Mouse (Mus musculus) Patski (cell line): ENCODE data around the gene Mthfr. TPM values are rescaled to one million over a fixed set of nuclear protein-coding genes. Genes with fewer than 3 reads are reported as not detected.
A peak's percentile ranks its signal among the peaks of the same experiment; 100 is the strongest.

Experiments used
- ATAC-seq: fragments of 100-300 bp; one replicate; pipeline ENCODE4 v1.8.0; 2021
- CTCF ChIA-PET: fragments of 350-600 bp; sonication (Branson Sonifier 250); formaldehyde crosslinking; loops from one replicate; lab custom pipeline; 2022; ENCODE audit warnings: inconsistent platforms; lab: Charles Lee
- POLR2A ChIA-PET: fragments of 350-600 bp; sonication (Branson Sonifier 250); formaldehyde crosslinking; loops from one replicate; lab custom pipeline; 2022; ENCODE audit warnings: antibody characterized with exemption, inconsistent platforms; lab: Charles Lee
- DNase-seq: peaks from one replicate; pipeline ENCODE4 v3.0.0-alpha.2; 2011; ENCODE audit warnings: low read depth, low spot score
- H3K27me3 ChIP-seq: fragments of 371-371 bp; one replicate; pipeline ENCODE4 v1.5.1; 2021
- CTCF ChIP-seq: fragments of 100-300 bp; IDR thresholded peaks from one replicate; pipeline ENCODE4 v1.5.1; 2021
- in situ Hi-C: fragments of 300-500 bp; cut with MboI; formaldehyde crosslinking; loops from 3 replicates; pipeline ENCODE4 v1.11.1; 2018; ENCODE audit warnings: low pct_unique_long_range_greater_than_20kb, mixed read lengths
- polyA plus RNA-seq: library from polyadenylated mRNA; unstranded; gene quantifications from one replicate; pipeline ENCODE4 v1.2.3, GENCODE M21; 2021

Mthfr gene
- polyA plus RNA-seq = 20.0 TPM

DNA sequence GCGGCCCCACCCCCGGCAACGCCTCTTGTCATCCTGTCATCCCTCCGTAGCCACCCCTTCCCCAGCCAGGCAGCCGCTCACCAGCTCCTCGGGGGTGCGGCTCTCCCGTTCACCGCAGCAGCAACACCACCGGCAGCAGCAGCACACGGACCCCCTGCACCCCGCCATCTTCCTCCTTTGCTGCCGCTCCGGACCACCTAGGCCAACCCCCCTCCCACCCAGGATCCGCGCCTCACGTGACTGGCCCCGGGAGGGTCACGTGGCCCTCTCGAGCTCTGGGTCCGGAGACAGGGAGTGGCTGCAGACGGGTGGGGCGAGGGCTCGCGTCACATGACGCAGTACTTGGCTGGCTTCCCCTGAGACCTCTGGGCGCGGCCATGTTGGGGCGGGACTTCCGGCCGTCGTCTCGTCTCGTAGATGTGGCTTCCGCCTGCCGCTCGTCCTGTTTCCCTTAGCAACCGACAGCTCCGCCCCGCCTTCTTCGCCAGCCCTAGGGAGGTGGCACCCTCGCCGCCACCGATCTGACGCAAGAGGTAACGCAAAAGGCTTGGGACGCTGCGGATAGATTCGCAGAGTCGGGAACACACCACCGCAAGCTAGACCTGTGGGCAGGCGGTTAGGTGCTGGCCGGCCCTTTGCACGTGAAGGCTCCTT is at the start of gene Mthfr, which contains the start of gene Clcn6:
TSS of gene Mthfr (plus strand) at position 478 of the 654 bp plus-strand sequence.
TSS of gene Clcn6 (minus strand) at position 222 of the 654 bp plus-strand sequence.
- no peak for TF ChIP-seq CTCF
- DNase-seq (peak; percentile 93), ATAC-seq (peak; percentile 85)
- H3K27me3 ChIP-seq = no peaks in the 10 kb centered on the region
- POLR2A ChIA-PET = interaction anchor here (1.1 kb wide), 1 partner anchor 14 kb away, joined by 3 read pairs; no protein-coding TSS in a partner anchor
- in situ Hi-C loops = no loop called here
- CTCF ChIA-PET = interaction anchor here (1.6 to 1.9 kb wide), 2 partner anchors 27 to 78 kb away, joined by 4 to 8 read pairs; no protein-coding TSS in a partner anchor

DNA sequence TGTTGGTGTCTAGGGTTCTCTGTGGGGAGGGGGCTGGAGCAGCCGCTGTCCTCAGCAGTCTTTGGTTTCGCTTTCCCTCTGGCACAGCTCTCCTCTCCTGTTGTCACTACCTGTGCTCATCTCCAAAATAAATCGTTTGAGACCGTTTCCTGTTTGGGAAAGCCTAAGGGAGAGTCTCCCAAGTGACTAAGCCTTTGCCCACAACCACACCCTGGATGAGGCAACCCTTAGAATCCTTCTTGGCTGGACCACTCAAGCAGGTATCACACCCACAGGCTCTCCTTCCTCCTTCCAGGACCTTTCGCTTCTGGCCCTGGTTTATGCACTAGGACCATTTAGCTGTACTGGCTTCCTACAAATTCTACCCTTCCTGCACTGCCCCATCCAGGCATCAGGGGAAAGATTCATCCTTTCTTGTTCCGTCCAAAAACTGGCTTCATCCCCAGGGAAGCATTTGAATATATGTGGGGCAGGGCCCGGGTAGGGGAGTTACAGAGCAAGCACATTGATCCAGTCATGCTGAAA is 45.2 kb upstream of the Mthfr start:
- POLR2A ChIA-PET = no interaction called here
- ATAC-seq = no peak
- no peaks in the 10 kb centered on the region for H3K27me3 ChIP-seq
- CTCF ChIA-PET = no interaction called here
- DNase-seq = no peak
- no peak for TF ChIP-seq CTCF
- in situ Hi-C loops = no loop called here

DNA sequence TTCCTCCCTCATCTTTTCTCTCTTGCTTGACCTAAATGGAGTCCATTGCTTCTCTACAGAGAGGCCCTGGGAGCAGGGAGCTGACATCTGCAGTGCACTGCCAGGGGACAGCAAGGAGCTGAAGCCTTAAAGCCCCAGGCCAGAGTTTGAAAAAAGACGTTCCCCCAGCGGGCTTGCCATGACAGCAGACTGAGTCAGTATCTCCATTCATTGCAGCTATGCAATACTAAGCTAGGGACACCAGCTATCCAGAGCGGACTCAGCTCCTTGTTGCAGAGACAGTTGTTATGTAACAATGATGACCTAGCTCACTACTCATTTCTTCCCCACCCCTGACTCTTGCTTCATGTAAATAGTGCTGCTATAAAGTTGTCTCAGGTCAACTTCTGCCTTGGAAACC is 43.6 kb upstream of the Mthfr start:
- H3K27me3 ChIP-seq = no peaks in the 10 kb centered on the region
- no peak for ATAC-seq
- DNase-seq = no peak
- CTCF ChIA-PET = no interaction called here
- TF ChIP-seq CTCF = no peak
- POLR2A ChIA-PET = interaction anchor here (0.7 kb wide), 1 partner anchor 58 kb away, joined by 3 read pairs; no protein-coding TSS in a partner anchor
- in situ Hi-C loops = no loop called here

GRCm38 (mm10) chr4:148000202-148000772 is 38.6 kb upstream of the Mthfr start, which contains the start of gene Nppa:
Nppa (plus strand) TSS chr4:148000722.
- ChIA-PET CTCF (interaction anchor here (0.7 kb wide), 1 partner anchor 8 kb away, joined by 3 read pairs; no protein-coding TSS in a partner anchor), POLR2A (no interaction called here)
- no peak for TF ChIP-seq CTCF
- in situ Hi-C loops = loop anchor here (5.0 kb wide), 1 partner anchor 38 kb away; no protein-coding TSS in a partner anchor
- H3K27me3 ChIP-seq = no peaks in the 10 kb centered on the region
- ATAC-seq = peak; percentile 67
- DNase-seq = no peak

- no peak for TF ChIP-seq CTCF
- ChIA-PET POLR2A (no interaction called here), CTCF (interaction anchor here (0.9 to 1.5 kb wide), 4 partner anchors 14 to 40 kb away, joined by 3 to 8 read pairs (median 4); no protein-coding TSS in a partner anchor)
- DNase-seq (no peak), ATAC-seq (peak; percentile 32)
- no peaks in the 10 kb centered on the region for H3K27me3 ChIP-seq
- in situ Hi-C loops = loop anchor here (5.0 kb wide), 1 partner anchor 39 kb away; no protein-coding TSS in a partner anchor
Observed at GRCm38 (mm10) chr4:148001013-148001789, 37.7 kb upstream of the Mthfr start.

- in situ Hi-C loops = loop anchor here (5.0 kb wide), 1 partner anchor 40 kb away; no protein-coding TSS in a partner anchor
- no peaks in the 10 kb centered on the region for H3K27me3 ChIP-seq
- no peak for DNase-seq
- no peak for TF ChIP-seq CTCF
- ChIA-PET CTCF (interaction anchor here (0.9 to 1.5 kb wide), 4 partner anchors 13 to 41 kb away, joined by 3 to 8 read pairs (median 4); no protein-coding TSS in a partner anchor), POLR2A (no interaction called here)
- ATAC-seq = no peak
Observed at GRCm38 (mm10) chr4:148001866-148002265, 37.0 kb upstream of the Mthfr start.

- DNase-seq (no peak), ATAC-seq (no peak)
- in situ Hi-C loops = loop anchor here (5.0 kb wide), 1 partner anchor 42 kb away; no protein-coding TSS in a partner anchor
- no peaks in the 10 kb centered on the region for H3K27me3 ChIP-seq
- ChIA-PET CTCF (interaction anchor here (1.1 to 1.3 kb wide), 2 partner anchors 10 to 44 kb away, joined by 3 to 10 read pairs; no protein-coding TSS in a partner anchor), POLR2A (no interaction called here)
- TF ChIP-seq CTCF = no peak
Observed at GRCm38 (mm10) chr4:148004361-148004760, 34.5 kb upstream of the Mthfr start.

- in situ Hi-C loops = no loop called here
- ATAC-seq (no peak), DNase-seq (no peak)
- no peak for TF ChIP-seq CTCF
- no peaks in the 10 kb centered on the region for H3K27me3 ChIP-seq
- CTCF ChIA-PET = interaction anchor here (0.9 to 1.5 kb wide), 3 partner anchors 8 to 48 kb away, joined by 3 to 8 read pairs (median 3); no protein-coding TSS in a partner anchor
- POLR2A ChIA-PET = interaction anchor here (0.6 kb wide), 1 partner anchor 48 kb away, joined by 7 read pairs; no protein-coding TSS in a partner anchor
Observed at GRCm38 (mm10) chr4:148008412-148008811, 30.5 kb upstream of the Mthfr start.

GRCm38 (mm10) chr4:148009641-148010040 is 29.2 kb upstream of the Mthfr start:
- DNase-seq = no peak
- no peak for ATAC-seq
- CTCF ChIA-PET = interaction anchor here (1.5 kb wide), 1 partner anchor 49 kb away, joined by 8 read pairs; no protein-coding TSS in a partner anchor
- POLR2A ChIA-PET = no interaction called here
- no peak for TF ChIP-seq CTCF
- no peaks in the 10 kb centered on the region for H3K27me3 ChIP-seq
- in situ Hi-C loops = no loop called here

DNA sequence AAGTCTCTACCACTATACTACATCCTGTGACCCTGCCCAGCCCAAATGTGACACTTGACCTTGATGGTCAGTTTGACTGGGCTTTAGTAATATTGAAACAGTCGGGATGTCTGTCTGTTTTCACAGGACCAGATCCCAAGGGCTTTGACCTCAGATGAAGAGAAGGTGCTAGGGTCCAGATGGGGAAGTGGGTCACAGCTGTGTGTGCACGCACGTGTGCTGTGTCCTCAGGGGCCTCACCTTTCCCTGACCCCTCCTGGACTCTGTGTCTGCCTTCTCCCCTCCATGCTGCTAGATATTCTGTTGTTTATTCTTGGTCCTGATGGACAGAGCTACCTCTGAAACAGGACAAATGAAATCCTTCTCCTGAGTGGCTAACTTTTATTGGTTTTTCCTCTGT is 27.5 kb upstream of the Mthfr start:
- CTCF ChIA-PET = interaction anchor here (1.6 kb wide), 1 partner anchor 51 kb away, joined by 3 read pairs; no protein-coding TSS in a partner anchor
- DNase-seq (no peak), ATAC-seq (no peak)
- TF ChIP-seq CTCF = no peak
- POLR2A ChIA-PET = no interaction called here
- in situ Hi-C loops = no loop called here
- no peaks in the 10 kb centered on the region for H3K27me3 ChIP-seq
